Mouse (Mus musculus) midbrain, embryonic 10.5 days (tissue): ENCODE results near the gene Vmn2r103. TPM values are rescaled to one million over a fixed set of nuclear protein-coding genes. Genes with fewer than 3 reads are reported as not detected.

Experiments used
- DNase-seq: peaks from one replicate; pipeline ENCODE4 v3.0.0-alpha.2; 2017; ENCODE audit warnings: low spot score
- H3K27ac ChIP-seq: fragments of 300-500 bp; sonication (generic); replicated peaks from 2 replicates; pipeline ENCODE4 v1.5.1; 2016; ENCODE audit warnings: mild to moderate bottlenecking
- H3K27me3 ChIP-seq: fragments of 300-500 bp; sonication (generic); 2 replicates; pipeline ENCODE4 v1.6.1; 2016; ENCODE audit warnings: low read depth, mild to moderate bottlenecking; ENCODE audit not compliant: poor library complexity, severe bottlenecking
- H3K36me3 ChIP-seq: fragments of 300-500 bp; sonication (generic); 2 replicates; pipeline ENCODE4 v1.6.1; 2016; ENCODE audit warnings: mild to moderate bottlenecking, moderate library complexity
- H3K4me1 ChIP-seq: fragments of 300-500 bp; sonication (generic); 2 replicates; pipeline ENCODE4 v1.6.1; 2016
- H3K4me3 ChIP-seq: fragments of 300-500 bp; sonication (generic); 2 replicates; pipeline ENCODE4 v1.5.1; 2016; ENCODE audit warnings: mild to moderate bottlenecking, moderate library complexity
- H3K9me3 ChIP-seq: fragments of 300-500 bp; sonication (generic); replicated peaks from 2 replicates; pipeline ENCODE4 v1.6.1; 2016; ENCODE audit warnings: mild to moderate bottlenecking
- WGBS: fragments of 180-500 bp; shearing (Covaris S2); methylation state at CpG from one replicate; pipeline ENCODE4 v1.1.7; 2016; 5-methylcytosine and 5-hydroxymethylcytosine counted together
- polyA plus RNA-seq: library from polyadenylated mRNA; unstranded; fragments of >200 nt; fragmentation: Nextera tagmentation; extraction: Ambion mirVana; gene quantifications from 2 replicates; pipeline ENCODE4 v1.2.1, GENCODE M21; 2016

The Vmn2r103 gene
- not detected in 2 replicates for polyA plus RNA-seq

GRCm38 (mm10) chr17:19773063-19773462 is at the start of gene Vmn2r103:
Gene Vmn2r103 (plus strand): TSS chr17:19773363.
- H3K27me3 ChIP-seq, result no peaks in the 10 kb centered on the region
- H3K36me3 ChIP-seq, result no peaks in the 10 kb centered on the region
- H3K4me3 ChIP-seq, result no peak within 1 kb of the TSS
- 70% methylated on average over 4 of the region's 4 CpGs for WGBS
- peaks cover 5% of the 10 kb centered on the region; the same call in 1 of the 2 replicates for H3K9me3 ChIP-seq
- DNase-seq, result no peak
- no peaks in the 10 kb centered on the region for H3K4me1 ChIP-seq
- H3K27ac ChIP-seq, result no peak within 1 kb of the TSS

GRCm38 (mm10) chr17:19778994-19779393 is 5.8 kb downstream of the Vmn2r103 start:
- H3K36me3 ChIP-seq, result no peaks in the 10 kb centered on the region
- H3K27me3 ChIP-seq, result no peaks in the 10 kb centered on the region
- DNase-seq, result no peak
- peaks cover 12% of the 10 kb centered on the region; the same call in 1 of the 2 replicates for H3K9me3 ChIP-seq
- no peak overlapping the region for H3K4me3 ChIP-seq
- no peak overlapping the region for H3K27ac ChIP-seq
- 91% methylated on average over 4 of the region's 4 CpGs for WGBS
- no peaks in the 10 kb centered on the region for H3K4me1 ChIP-seq

- H3K36me3 ChIP-seq, result no peaks in the 10 kb centered on the region
- no peak for DNase-seq
- H3K9me3 ChIP-seq, result peaks cover 15% of the 10 kb centered on the region
- H3K4me3 ChIP-seq, result no peak overlapping the region
- H3K27ac ChIP-seq, result no peak overlapping the region
- H3K27me3 ChIP-seq, result no peaks in the 10 kb centered on the region
- no peaks in the 10 kb centered on the region for H3K4me1 ChIP-seq
- WGBS, result 88% methylated on average over 1 of the region's 1 CpGs
Observed at GRCm38 (mm10) chr17:19789248-19789647, 16.1 kb downstream of the Vmn2r103 start.

Other genes with a start within 250 kb of the Vmn2r103 start
- gene Vmn2r101, start 196.1 kb upstream of the Vmn2r103 start, polyA plus RNA-seq, result not detected in 2 replicates
- gene Vmn2r102, start 113.0 kb upstream of the Vmn2r103 start, polyA plus RNA-seq, result not detected in 2 replicates